Mouse (Mus musculus) heart, postnatal 10 days (tissue): ENCODE results near the gene Xrcc6. TPM values are rescaled to one million over a fixed set of nuclear protein-coding genes. Genes with fewer than 3 reads are reported as not detected.

Experiments used
- DNase-seq, 2 experiments: peaks; one replicate each; pipeline ENCODE4 v3.0.0; 2021
- intact Hi-C: fragments of 180-260 bp; cut with DNase I; formaldehyde crosslinking; loops from one replicate; pipeline ENCODE4 v1.15.1; 2025
- total RNA-seq, 2 experiments: library from RNA; stranded (reverse); gene quantifications; 2 replicates each; pipeline ENCODE4 v1.2.3; 2021

The Xrcc6 gene
- total RNA-seq, 2 experiments from 2014 or later, result 22.6 to 29.3 TPM

GRCm38 (mm10) chr15:82071816-82072469 lies 84.3 kb downstream of the Xrcc6 start:
- intact Hi-C loops, result no loop called here
- no peak for DNase-seq

DNA sequence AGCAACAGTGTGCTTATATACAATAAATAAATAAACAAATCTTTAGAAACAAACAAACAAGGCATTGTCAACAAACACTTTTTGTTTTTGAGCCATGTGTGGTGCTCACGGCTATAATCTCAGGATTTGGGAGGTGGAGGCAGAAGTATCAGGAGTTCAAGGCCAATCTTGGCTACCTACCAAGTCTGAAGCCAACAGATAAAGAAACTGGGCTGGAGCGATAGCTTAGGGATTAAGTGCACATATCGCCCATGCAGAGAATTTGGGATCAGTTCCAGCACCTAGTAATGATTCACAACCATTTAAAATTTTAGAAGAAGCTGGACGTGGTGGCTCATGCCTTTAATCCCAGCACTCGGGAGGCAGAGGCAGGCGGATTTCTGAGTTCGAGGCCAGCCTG lies 85.9 kb downstream of the Xrcc6 start:
- intact Hi-C loops, result no loop called here
- DNase-seq, result no peak

- intact Hi-C loops, result loop anchor here (5.0 kb wide), 1 partner anchor 157 kb away; no protein-coding TSS in a partner anchor
- DNase-seq, result peak in 1 of 2 experiments; percentile 6
These were observed 92.2 kb downstream of the Xrcc6 start for GRCm38 (mm10) chr15:82079883-82080282.

DNA sequence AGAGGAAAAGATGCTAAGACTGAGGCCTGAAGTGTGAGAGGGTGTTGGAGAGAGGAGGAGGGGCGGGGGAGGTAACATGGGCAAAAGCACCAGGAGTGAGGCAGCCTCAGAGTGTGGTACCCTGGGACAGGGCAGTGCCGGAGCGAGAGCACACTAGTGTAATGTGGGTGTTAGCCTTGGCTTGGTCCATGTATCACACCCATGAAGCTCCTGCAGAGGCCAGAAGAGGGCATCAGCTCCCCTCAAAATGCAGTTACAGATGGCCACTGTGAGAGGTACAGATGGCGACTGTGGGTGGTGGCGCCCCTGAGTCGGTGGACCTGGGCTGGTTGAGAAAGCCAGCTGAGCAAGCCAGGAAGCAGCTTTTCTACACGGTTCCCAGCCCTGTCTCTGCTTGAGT lies 93.5 kb downstream of the Xrcc6 start:
- intact Hi-C loops, result loop anchor here (5.0 kb wide), 1 partner anchor 156 kb away; no protein-coding TSS in a partner anchor
- peak; percentile 8 to 18 for DNase-seq

DNA sequence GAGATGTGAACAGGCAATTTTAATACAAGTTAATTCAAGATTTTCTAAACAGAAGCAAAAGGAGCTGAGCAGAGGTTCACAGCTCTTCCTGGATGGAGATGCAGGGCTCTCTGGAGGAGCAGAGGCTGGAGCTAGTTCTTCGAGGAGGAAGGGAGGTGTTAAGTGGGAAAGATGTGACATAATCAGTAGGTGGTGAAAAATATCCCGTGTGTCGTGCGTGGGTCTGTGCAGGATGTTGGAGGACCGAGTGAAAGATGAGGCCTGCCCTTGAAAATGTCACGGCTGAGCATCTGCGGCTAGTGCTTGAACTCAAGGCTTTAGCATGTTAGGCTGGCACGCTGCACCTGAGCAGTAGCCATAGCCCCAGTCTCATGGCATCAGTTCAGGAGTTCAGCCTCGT lies 98.0 kb downstream of the Xrcc6 start:
- intact Hi-C loops, result no loop called here
- DNase-seq, result no peak

GRCm38 (mm10) chr15:82086131-82086530 lies 98.5 kb downstream of the Xrcc6 start:
- DNase-seq, result no peak
- intact Hi-C loops, result no loop called here

DNA sequence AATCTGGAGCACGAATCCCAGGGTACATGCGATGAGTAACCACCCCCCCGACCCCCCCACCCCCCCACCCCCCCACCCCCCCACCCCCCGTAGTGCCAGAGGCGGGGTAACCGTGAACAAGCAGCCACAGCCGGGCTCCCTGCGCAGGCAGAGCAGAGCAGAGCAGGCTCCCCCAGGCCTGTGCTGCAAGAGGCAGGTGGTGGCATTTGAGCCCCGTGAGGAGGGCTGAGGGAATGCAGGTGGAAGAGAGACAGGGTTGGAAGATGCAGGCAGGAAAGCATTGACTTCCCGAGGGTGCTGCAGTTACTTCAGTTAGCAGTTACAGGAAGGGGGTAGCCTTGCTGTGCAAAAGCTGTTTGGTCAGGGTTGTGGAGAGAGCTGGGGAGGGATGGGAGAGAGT lies 99.6 kb downstream of the Xrcc6 start:
- intact Hi-C loops, result no loop called here

More for the DNA sequence above, 99.6 kb downstream of the Xrcc6 start:
- no peak for DNase-seq

Other genes starting within 250 kb of the Xrcc6 start
- gene Zc3h7b, start 242.8 kb upstream of the Xrcc6 start, total RNA-seq, result 10 to 100 TPM; 83.1 to 91.3 TPM
- 10 to 100 TPM; 41.5 to 43.3 TPM for gene Rangap1, start 242.3 kb upstream of the Xrcc6 start, total RNA-seq
- 10 to 100 TPM; 51.7 to 74.0 TPM for gene Tef, start 185.4 kb upstream of the Xrcc6 start, total RNA-seq
- gene Tob2, start 129.0 kb upstream of the Xrcc6 start, total RNA-seq, result 10 to 100 TPM; 56.5 to 78.6 TPM
- 10 to 100 TPM; 51.7 to 56.0 TPM for gene Phf5a, start 115.9 kb upstream of the Xrcc6 start, total RNA-seq
- 1,000 to 10,000 TPM; 1,895 to 1,910 TPM for gene Aco2, start 115.5 kb upstream of the Xrcc6 start, total RNA-seq
- gene Polr3h, start 61.6 kb upstream of the Xrcc6 start, total RNA-seq, result 10 to 100 TPM in 1 of 2 experiments, 1 to 10 TPM in 1; 9.7 to 10.0 TPM
- 10 to 100 TPM in 1 of 2 experiments, 1 to 10 TPM in 1; 7.8 to 19.8 TPM for gene Csdc2, start 51.1 kb upstream of the Xrcc6 start, total RNA-seq
- gene Pmm1, start 26.9 kb upstream of the Xrcc6 start, total RNA-seq, result 10 to 100 TPM; 22.0 to 31.4 TPM
- gene 1700029P11Rik, start 7.3 kb upstream of the Xrcc6 start, total RNA-seq, result not detected
- gene Desi1, start 46.0 kb downstream of the Xrcc6 start, total RNA-seq, result 10 to 100 TPM; 24.6 to 26.7 TPM
- 10 to 100 TPM; 55.3 to 57.3 TPM for gene Snu13, start 59.8 kb downstream of the Xrcc6 start, total RNA-seq
- not detected for gene 4930407I10Rik, start 71.3 kb downstream of the Xrcc6 start, total RNA-seq
- not detected for gene Mei1, start 82.2 kb downstream of the Xrcc6 start, total RNA-seq
- 1 to 10 TPM; 5.1 to 5.5 TPM for gene Ccdc134, start 140.1 kb downstream of the Xrcc6 start, total RNA-seq
- 10 to 100 TPM; 35.1 to 38.8 TPM for gene Srebf2, start 159.3 kb downstream of the Xrcc6 start, total RNA-seq
- under 1 TPM in 1 of 2 experiments, not detected in 1; 0.36 TPM for gene Shisa8, start 225.0 kb downstream of the Xrcc6 start, total RNA-seq
- under 1 TPM; 0.27 to 0.69 TPM for gene Tnfrsf13c, start 236.5 kb downstream of the Xrcc6 start, total RNA-seq